Mouse (Mus musculus) midbrain, postnatal 0 days (tissue): ENCODE data around the gene Oca2. TPM values are rescaled to one million over a fixed set of nuclear protein-coding genes. Genes with fewer than 3 reads are reported as not detected.

Experiments
- ATAC-seq: fragments of 200-750 bp; cut with Nextera tagmentation; 2 replicates; pipeline ENCODE4 v1.8.0; 2017; ENCODE audit warnings: moderate number of reproducible peaks, mild to moderate bottlenecking, moderate TSS enrichment, moderate library complexity; ENCODE audit not compliant: low FRiP score
- DNase-seq: peaks from one replicate; pipeline ENCODE4 v3.0.0-alpha.2; 2015; ENCODE audit warnings: low spot score
- H3K27ac ChIP-seq: fragments of 300-500 bp; sonication (generic); 2 replicates; pipeline ENCODE4 v1.5.1; 2014; ENCODE audit warnings: low read depth, mild to moderate bottlenecking, low read length, mixed read lengths
- H3K27me3 ChIP-seq: fragments of 300-500 bp; sonication (generic); 2 replicates; pipeline ENCODE4 v1.6.1; 2014; ENCODE audit warnings: low read length, control low read depth, mixed read lengths; ENCODE audit not compliant: insufficient read depth
- H3K36me3 ChIP-seq: fragments of 300-500 bp; sonication (generic); 2 replicates; pipeline ENCODE4 v1.6.1; 2014; ENCODE audit warnings: low read length, control low read depth, mixed read lengths; ENCODE audit not compliant: insufficient read depth
- H3K4me1 ChIP-seq: fragments of 300-500 bp; sonication (generic); 2 replicates; pipeline ENCODE4 v1.6.1; 2014; ENCODE audit warnings: mild to moderate bottlenecking, control low read depth, antibody characterized with exemption, low read length, mixed read lengths; ENCODE audit not compliant: insufficient read depth
- H3K4me2 ChIP-seq: fragments of 300-500 bp; sonication (generic); 2 replicates; pipeline ENCODE4 v1.6.1; 2014; ENCODE audit warnings: low read depth, mild to moderate bottlenecking, low read length, mixed read lengths; ENCODE audit not compliant: poor library complexity, severe bottlenecking
- H3K4me3 ChIP-seq: fragments of 300-500 bp; sonication (generic); 2 replicates; pipeline ENCODE4 v1.5.1; 2014; ENCODE audit warnings: low read depth, mild to moderate bottlenecking, low read length, moderate library complexity
- H3K9ac ChIP-seq: fragments of 300-500 bp; sonication (generic); replicated peaks from 2 replicates; pipeline ENCODE4 v1.6.1; 2014; ENCODE audit warnings: mild to moderate bottlenecking, low read length, moderate library complexity, mixed read lengths; ENCODE audit not compliant: poor library complexity, severe bottlenecking
- H3K9me3 ChIP-seq: fragments of 300-500 bp; sonication (generic); 2 replicates; pipeline ENCODE4 v1.6.1; 2016; ENCODE audit warnings: low read length, control low read depth
- CTCF ChIP-seq: IDR thresholded peaks from 2 replicates; pipeline ENCODE4 v1.5.1; 2016; ENCODE audit warnings: antibody characterized with exemption, mild to moderate bottlenecking
- WGBS: fragments of 180-500 bp; shearing (Covaris S2); extraction: QIAGEN DNeasy Blood & Tissue Kit; methylation state at CpG from one replicate; pipeline ENCODE4 v1.1.7; 2014; 5-methylcytosine and 5-hydroxymethylcytosine counted together
- polyA plus RNA-seq: library from polyadenylated mRNA; unstranded; fragments of >200 nt; fragmentation: Nextera tagmentation; extraction: Ambion mirVana; gene quantifications from 2 replicates; pipeline ENCODE4 v1.2.1, GENCODE M21; 2015
- total RNA-seq: library from RNA; depleted of rRNA; stranded (reverse); fragments of >200 nt; gene quantifications from 2 replicates; pipeline ENCODE4 v1.2.3, GENCODE M21; 2014

Gene Oca2
- total and polyA plus RNA-seq, 2 experiments from 2014 or later = 0.23 to 0.93 TPM

- H3K9ac ChIP-seq = no peak overlapping the region
- 84% methylated on average over 2 of the region's 2 CpGs for WGBS
- no peaks in the 10 kb centered on the region for H3K27me3 ChIP-seq
- no peak overlapping the region for H3K4me2 ChIP-seq
- no peak for DNase-seq
- no peak for TF ChIP-seq CTCF
- H3K9me3 ChIP-seq = no peaks in the 10 kb centered on the region
- ATAC-seq = no peak
- no peaks in the 10 kb centered on the region for H3K36me3 ChIP-seq
- H3K4me1 ChIP-seq = no peaks in the 10 kb centered on the region
- H3K4me3 ChIP-seq = no peak overlapping the region
- no peak overlapping the region for H3K27ac ChIP-seq
These were observed 37.9 kb downstream of the Oca2 start for GRCm38 (mm10) chr7:56277506-56277905.

DNA sequence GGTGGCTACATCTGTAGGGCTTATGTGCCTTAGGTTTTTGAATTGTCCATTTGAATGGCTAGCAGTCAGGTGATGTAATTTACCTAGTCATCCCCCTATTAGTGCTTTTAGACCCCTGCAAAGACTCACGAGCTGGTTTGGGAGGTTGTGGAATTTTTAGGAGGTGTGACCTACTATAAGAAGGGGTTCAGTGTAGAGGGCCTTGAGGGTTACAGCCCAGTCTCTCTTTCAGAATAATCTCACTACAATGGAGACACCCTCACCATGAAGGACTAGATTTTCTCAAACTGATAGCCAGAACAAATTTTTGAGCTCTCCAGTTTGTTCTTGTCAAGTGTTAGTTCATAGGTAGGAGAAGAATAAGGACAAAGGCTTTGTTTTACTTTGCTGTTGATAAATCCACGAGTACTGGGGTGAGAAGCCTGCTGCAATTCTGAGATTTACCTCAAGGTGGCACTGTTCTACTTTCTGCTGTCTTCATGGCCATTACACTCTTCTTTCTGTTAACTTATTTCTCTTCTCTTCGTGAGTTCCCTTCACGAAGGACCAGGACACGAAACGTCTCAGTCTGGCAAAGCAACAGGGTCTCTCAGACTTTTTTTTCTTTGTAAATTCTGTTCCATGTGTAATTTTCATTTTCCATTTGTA lies 52.0 kb downstream of the Oca2 start:
- Histone ChIP-seq H3K4me3 (no peak overlapping the region), H3K27me3 (no peaks in the 10 kb centered on the region), H3K4me1 (no peaks in the 10 kb centered on the region), H3K4me2 (no peak overlapping the region), H3K27ac (no peak overlapping the region), H3K9me3 (no peaks in the 10 kb centered on the region), H3K9ac (no peak overlapping the region), H3K36me3 (no peaks in the 10 kb centered on the region)
- WGBS = 23% methylated on average over 6 of the region's 6 CpGs
- TF ChIP-seq CTCF = peak; percentile 94
- peak; percentile 90 for DNase-seq
- ATAC-seq = 0 out of 2 replicates have a peak, but pooled peaks have one; percentile 54

- Histone ChIP-seq H3K27me3 (no peaks in the 10 kb centered on the region), H3K4me3 (no peak overlapping the region), H3K27ac (no peak overlapping the region), H3K4me1 (no peaks in the 10 kb centered on the region), H3K36me3 (no peaks in the 10 kb centered on the region), H3K4me2 (no peak overlapping the region), H3K9me3 (no peaks in the 10 kb centered on the region), H3K9ac (no peak overlapping the region)
- TF ChIP-seq CTCF = no peak
- ATAC-seq = no peak
- DNase-seq = no peak
- WGBS = 8% methylated on average over 1 of the region's 1 CpGs
These were observed 64.8 kb downstream of the Oca2 start for GRCm38 (mm10) chr7:56304408-56304807.

DNA sequence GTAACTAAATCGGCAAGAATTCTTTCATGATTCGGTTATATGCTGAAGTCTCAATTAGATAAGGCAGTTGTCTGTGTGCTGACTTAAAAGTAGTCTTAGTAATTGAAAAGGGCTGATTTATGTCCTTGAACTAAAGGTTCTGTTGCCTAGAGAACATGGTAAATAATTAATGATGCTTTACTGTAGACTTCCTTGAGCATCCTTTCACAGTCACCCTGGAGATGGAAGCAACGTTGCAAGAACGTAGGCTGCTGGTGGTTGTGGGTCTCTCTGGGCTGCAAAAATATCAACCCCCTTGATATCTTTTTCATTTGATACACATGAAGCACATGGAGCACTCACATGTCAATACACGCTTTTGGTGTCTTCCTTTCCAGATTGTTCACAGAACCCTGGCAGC lies 74.8 kb downstream of the Oca2 start:
- Histone ChIP-seq H3K4me2 (no peak overlapping the region), H3K27me3 (no peaks in the 10 kb centered on the region), H3K36me3 (no peaks in the 10 kb centered on the region), H3K27ac (no peak overlapping the region), H3K4me3 (no peak overlapping the region), H3K9ac (no peak overlapping the region), H3K9me3 (no peaks in the 10 kb centered on the region), H3K4me1 (no peaks in the 10 kb centered on the region)
- WGBS = 65% methylated on average over 5 of the region's 5 CpGs
- no peak for TF ChIP-seq CTCF
- ATAC-seq (no peak), DNase-seq (peak; percentile 8)

GRCm38 (mm10) chr7:56315630-56316529 lies 76.3 kb downstream of the Oca2 start:
- H3K4me3 ChIP-seq = no peak overlapping the region
- no peak overlapping the region for H3K27ac ChIP-seq
- ATAC-seq = peak; percentile 27; the same call in 1 of the 2 replicates
- no peak for TF ChIP-seq CTCF
- H3K9me3 ChIP-seq = no peaks in the 10 kb centered on the region
- no peaks in the 10 kb centered on the region for H3K4me1 ChIP-seq
- no peak overlapping the region for H3K9ac ChIP-seq
- DNase-seq = peak; percentile 30
- H3K36me3 ChIP-seq = no peaks in the 10 kb centered on the region
- WGBS = 34% methylated on average over 7 of the region's 7 CpGs
- H3K4me2 ChIP-seq = no peak overlapping the region
- H3K27me3 ChIP-seq = no peaks in the 10 kb centered on the region

DNA sequence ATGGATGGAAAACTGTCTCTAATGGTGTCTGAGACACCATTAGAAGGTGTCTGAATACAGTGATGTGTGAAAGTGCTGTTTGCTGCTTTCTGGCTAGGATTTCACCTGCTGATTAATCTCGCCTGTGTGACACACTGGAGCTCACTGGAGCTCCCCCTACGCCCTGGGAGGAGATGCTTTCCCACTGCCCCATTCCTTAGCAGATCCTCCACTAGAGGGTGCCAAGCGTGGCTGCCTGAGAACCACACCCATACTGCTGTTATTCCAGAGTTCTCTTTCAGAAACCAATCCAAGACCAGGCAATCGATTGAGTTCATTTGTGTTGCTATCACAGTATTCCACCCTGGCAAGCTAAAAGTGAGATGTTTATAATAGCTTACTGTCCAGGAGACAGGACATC lies 88.2 kb downstream of the Oca2 start:
- ATAC-seq = no peak
- Histone ChIP-seq H3K4me2 (no peak overlapping the region), H3K27ac (no peak overlapping the region), H3K9me3 (no peaks in the 10 kb centered on the region), H3K36me3 (no peaks in the 10 kb centered on the region), H3K4me1 (no peaks in the 10 kb centered on the region), H3K9ac (no peak overlapping the region), H3K4me3 (no peak overlapping the region), H3K27me3 (no peaks in the 10 kb centered on the region)
- DNase-seq = peak; percentile 26
- TF ChIP-seq CTCF = peak; percentile 50
- WGBS = 44% methylated on average over 4 of the region's 4 CpGs
